In genomic region chr14:122981831-122982485, GRCm38 (mm10) we compare ENCODE assay signal across 8 mouse cellular contexts. TPM values are rescaled to one million over a fixed set of nuclear protein-coding genes. Genes with fewer than 3 reads are reported as not detected.
DNase-seq lines count a peak whose midpoint lies in the region; ATAC-seq lines count a peak whose summit lies in the region.

No protein-coding gene starts in this region.

- 34% methylated on average over 8 of the region's 8 CpGs for WGBS in kidney, embryonic 14.5 days
- 34% methylated on average over 8 of the region's 8 CpGs for WGBS in neural tube, embryonic 12.5 days

- peaks cover 15% of the 10 kb centered on the region for H3K4me1 ChIP-seq in kidney, embryonic 14.5 days (ENCODE audit: control insufficient read depth, insufficient read depth, low read length)
- H3K4me1 ChIP-seq in neural tube, embryonic 12.5 days = peaks cover 26% of the 10 kb centered on the region

- no peaks in the 10 kb centered on the region for H3K27me3 ChIP-seq in kidney, embryonic 14.5 days (ENCODE audit: control insufficient read depth, insufficient read depth, low read length)
- H3K27me3 ChIP-seq in neural tube, embryonic 12.5 days (replicated peaks) = no peaks in the 10 kb centered on the region

- peak overlapping the region; percentile 89 for H3K9ac ChIP-seq in kidney, embryonic 14.5 days (ENCODE audit: low read depth, low read length)
- H3K9ac ChIP-seq in neural tube, embryonic 12.5 days = peak overlapping the region; percentile 87

- no peak for DNase-seq in kidney, postnatal 4 days
- peak; percentile 7 for DNase-seq in embryo, embryonic 10 days (ENCODE audit: low spot score)
- DNase-seq in induced T-regulatory cell, adult 2 months (ENCODE audit: low read depth) = peak; percentile 40
- no peak for DNase-seq in spleen, postnatal 36 days (ENCODE audit: low spot score in 2 of 2)
- DNase-seq in kidney, postnatal 14 days = no peak
- no peak for DNase-seq in kidney, postnatal 10 days

- H3K4me2 ChIP-seq in kidney, embryonic 14.5 days (replicated peaks; ENCODE audit: low read depth, low read length) = peak overlapping the region; percentile 76
- H3K4me2 ChIP-seq in neural tube, embryonic 12.5 days (replicated peaks) = peak overlapping the region; percentile 88

- H3K4me3 ChIP-seq in kidney, embryonic 14.5 days (ENCODE audit: low read length) = peak overlapping the region; percentile 81
- H3K4me3 ChIP-seq in neural tube, embryonic 12.5 days = peak overlapping the region; percentile 84

- no peak overlapping the region; the same call in 1 of the 2 replicates for H3K27ac ChIP-seq in kidney, embryonic 14.5 days (ENCODE audit: low read depth, low read length)
- H3K27ac ChIP-seq in neural tube, embryonic 12.5 days = no peak overlapping the region

- ATAC-seq in kidney, embryonic 14.5 days (ENCODE audit: low FRiP score, low TSS enrichment) = no peak
- ATAC-seq in neural tube, embryonic 12.5 days (ENCODE audit: low FRiP score, low read depth) = no peak

- H3K9me3 ChIP-seq in kidney, embryonic 14.5 days (ENCODE audit: control insufficient read depth, low read length) = no peaks in the 10 kb centered on the region
- no peaks in the 10 kb centered on the region for H3K9me3 ChIP-seq in neural tube, embryonic 12.5 days

- H3K36me3 ChIP-seq in kidney, embryonic 14.5 days (ENCODE audit: control insufficient read depth, insufficient read depth, low read length) = peaks cover 8% of the 10 kb centered on the region; the same call in 1 of the 2 replicates
- no peaks in the 10 kb centered on the region for H3K36me3 ChIP-seq in neural tube, embryonic 12.5 days

RNA-seq across cellular contexts. Expression of gene Tmtc4, which starts 1.9 kb away (rescaled TPM):
- 37.6 and 50.7 TPM in 2 replicates for polyA plus RNA-seq in kidney, embryonic 14.5 days (2014; fragmentation: Nextera tagmentation; extraction: Ambion mirVana)
- polyA plus RNA-seq in neural tube, embryonic 12.5 days (2016; fragmentation: Nextera tagmentation; extraction: Ambion mirVana) = 55.9 and 58.7 TPM in 2 replicates

Comparison
In these comparisons a context has a peak if more than half of its experiments do, and no peak if none do; other contexts are left out.
1. DNase-seq: peak in embryo, embryonic 10 days (single experiment) and induced T-regulatory cell, adult 2 months (single experiment); none in kidney, postnatal 4 days (0 of 2), spleen, postnatal 36 days (0 of 2), kidney, postnatal 14 days (single experiment) and kidney, postnatal 10 days (single experiment).